Mouse (Mus musculus) olfactory bulb, adult 2 months (tissue): ENCODE data around the gene 4930558C23Rik.
"Not testable (repeated sequence)": the region's sequence is repeated elsewhere in the genome, so short reads cannot be mapped to it uniquely, and the experiment has no call there.

ENCODE experiments used
- CTCF ChIP-seq: fragments of 200-500 bp; IDR thresholded peaks from 2 replicates; pipeline ENCODE4 v1.5.1; 2012; ENCODE audit warnings: low read depth, mild to moderate bottlenecking, low read length, moderate library complexity; ENCODE audit not compliant: insufficient read depth
- POLR2A ChIP-seq: fragments of 200-500 bp; IDR thresholded peaks from 2 replicates; pipeline ENCODE4 v1.6.1; 2012; ENCODE audit warnings: mild to moderate bottlenecking, low read depth, low read length, moderate library complexity; ENCODE audit not compliant: insufficient read depth

GRCm38 (mm10) chr3:95438636-95439035, 36.0 kb upstream of the 4930558C23Rik start:
- TF ChIP-seq POLR2A, CTCF: not testable (repeated sequence)
